Mouse (Mus musculus): ENCODE measurements around the gene Slc10a7. TPM values are rescaled to one million over a fixed set of nuclear protein-coding genes. Genes with fewer than 3 reads are reported as not detected.

The Slc10a7 gene
- polyA plus RNA-seq, 1 experiment from 2014 or later, result 10.3 TPM

DNA sequence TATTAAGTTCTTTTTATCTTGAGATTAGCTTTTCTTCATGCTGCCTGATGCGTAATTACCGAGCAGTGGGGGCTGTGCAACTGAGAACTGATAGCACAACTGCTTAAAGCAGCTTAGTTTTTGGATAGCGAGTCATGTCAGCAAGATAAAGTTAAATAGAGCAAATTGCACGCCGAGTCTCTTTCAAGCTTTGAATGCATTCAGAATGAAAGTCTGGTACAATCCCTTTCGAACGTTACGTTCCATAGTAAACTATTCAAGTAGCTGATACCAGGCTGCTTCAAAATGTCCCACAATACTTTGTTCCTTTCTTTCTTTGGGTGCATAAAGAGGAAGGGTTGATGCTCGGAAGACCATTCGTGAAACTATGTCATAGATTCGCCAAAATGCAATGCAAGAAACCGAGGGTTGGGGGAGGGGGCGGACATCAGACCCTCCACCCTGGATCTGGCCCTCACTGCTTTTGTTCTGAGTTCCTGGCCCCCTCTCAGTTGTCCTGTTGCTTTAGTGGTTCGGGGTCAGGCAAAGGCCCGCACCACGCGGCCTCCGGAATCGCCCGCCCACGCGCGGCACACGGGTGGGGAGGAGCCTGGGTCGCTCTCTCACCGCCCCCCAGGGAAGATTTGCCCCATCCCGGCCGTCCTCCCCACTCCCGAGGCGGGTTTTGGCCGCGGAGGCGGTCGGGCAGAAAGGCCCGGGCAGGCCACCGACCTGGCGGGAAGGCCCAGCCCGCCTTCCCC, 997 bp upstream of the Slc10a7 start:
- H3K9ac ChIP-seq (ENCODE audit: low read length), result peak overlapping the region; percentile 100
- H3K27ac ChIP-seq (replicated peaks; ENCODE audit: low read depth, low read length), result peak overlapping the region; percentile 91
- H3K27me3 ChIP-seq (ENCODE audit: control insufficient read depth, insufficient read depth, low read length), result no peaks in the 10 kb centered on the region
- H3K36me3 ChIP-seq (ENCODE audit: control insufficient read depth, insufficient read depth, low read length), result peaks cover 11% of the 10 kb centered on the region; the same call in 1 of the 2 replicates
- no peaks in the 10 kb centered on the region for H3K4me1 ChIP-seq (ENCODE audit: control insufficient read depth, insufficient read depth, low read length)
- H3K4me2 ChIP-seq (ENCODE audit: low read depth, severe bottlenecking), result peak overlapping the region; percentile 90
- WGBS, result 1% methylated on average over 37 of the region's 38 CpGs
- DNase-seq (ENCODE audit: low spot score) (peak; percentile 75), ATAC-seq (ENCODE audit: insufficient number of reproducible peaks, low FRiP score, low TSS enrichment, low read depth) (0 out of 2 replicates have a peak, but pooled peaks have one; percentile 10)
- no peaks in the 10 kb centered on the region for H3K9me3 ChIP-seq (ENCODE audit: control insufficient read depth, low read length)
- peak overlapping the region; percentile 93 for H3K4me3 ChIP-seq (ENCODE audit: low read depth, low read length)

DNA sequence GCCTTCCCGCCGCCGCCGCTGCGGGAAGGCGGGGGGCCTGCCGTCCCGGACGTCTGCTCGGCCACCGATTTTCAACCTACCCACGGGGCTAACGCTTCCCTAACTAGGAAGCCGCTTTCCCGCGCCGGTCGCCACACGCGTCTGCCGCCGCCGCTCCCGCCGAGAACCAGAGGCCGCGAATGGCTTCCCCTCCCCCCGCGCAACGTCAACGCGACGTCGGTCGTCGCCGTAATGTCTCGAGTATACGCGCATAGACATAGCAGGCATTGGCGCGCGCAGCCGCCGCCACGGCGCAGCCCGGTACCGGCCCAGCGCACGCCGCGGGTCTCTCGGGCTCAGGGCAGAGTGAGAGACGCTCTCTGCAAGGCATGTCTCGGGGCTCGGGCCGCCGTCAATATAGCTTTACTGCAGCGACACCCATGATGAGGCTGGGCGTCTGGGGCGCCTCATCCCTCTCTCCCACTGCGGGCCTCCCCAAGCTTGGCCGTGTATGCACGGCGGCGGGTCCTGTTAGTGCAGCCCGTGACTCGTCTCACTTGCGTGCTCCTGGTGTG, 350 bp upstream of the Slc10a7 start, which contains the start of gene Rbmxl1:
TSS of gene Rbmxl1 (minus strand) at position 180 of the 554 bp plus-strand sequence.
- Histone ChIP-seq H3K27me3 (ENCODE audit: control insufficient read depth, insufficient read depth, low read length) (no peaks in the 10 kb centered on the region), H3K27ac (replicated peaks; ENCODE audit: low read depth, low read length) (peak within 1 kb of the TSS; percentile 91), H3K36me3 (ENCODE audit: control insufficient read depth, insufficient read depth, low read length) (peaks cover 11% of the 10 kb centered on the region; the same call in 1 of the 2 replicates), H3K4me3 (ENCODE audit: low read depth, low read length) (peak within 1 kb of the TSS; percentile 93), H3K9me3 (ENCODE audit: control insufficient read depth, low read length) (no peaks in the 10 kb centered on the region), H3K4me2 (ENCODE audit: low read depth, severe bottlenecking) (peak within 1 kb of the TSS; percentile 90), H3K4me1 (ENCODE audit: control insufficient read depth, insufficient read depth, low read length) (no peaks in the 10 kb centered on the region), H3K9ac (ENCODE audit: low read length) (peak within 1 kb of the TSS; percentile 100)
- DNase-seq (ENCODE audit: low spot score) (peak; percentile 96), ATAC-seq (ENCODE audit: insufficient number of reproducible peaks, low FRiP score, low TSS enrichment, low read depth) (peak; percentile 90)
- under 1% methylated on average over 64 of the region's 70 CpGs for WGBS

DNA sequence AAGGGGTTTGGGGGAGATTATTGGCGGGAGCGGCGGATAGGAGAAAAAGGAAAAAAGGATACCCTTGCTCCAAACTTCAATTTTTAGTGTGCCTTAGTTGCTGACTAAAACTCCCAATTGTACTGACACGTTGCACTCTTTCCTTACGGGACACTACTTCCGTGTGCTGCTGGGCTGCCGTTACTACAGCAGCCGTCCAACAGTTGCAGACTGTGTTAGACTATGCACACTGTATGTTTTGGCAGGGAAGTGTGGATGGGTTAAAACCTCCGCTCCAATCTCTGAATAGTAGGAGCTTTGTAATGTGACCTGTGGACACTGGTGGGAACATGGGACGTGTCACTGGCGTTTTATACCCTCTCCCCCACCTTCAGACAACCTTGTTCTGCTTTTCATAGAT, 948 bp downstream of the Slc10a7 start:
- no peaks in the 10 kb centered on the region for H3K9me3 ChIP-seq (ENCODE audit: control insufficient read depth, low read length)
- H3K27ac ChIP-seq (replicated peaks; ENCODE audit: low read depth, low read length), result no peak overlapping the region; the same call in 1 of the 2 replicates
- no peaks in the 10 kb centered on the region for H3K4me1 ChIP-seq (ENCODE audit: control insufficient read depth, insufficient read depth, low read length)
- ATAC-seq (ENCODE audit: insufficient number of reproducible peaks, low FRiP score, low TSS enrichment, low read depth) (no peak), DNase-seq (ENCODE audit: low spot score) (peak; percentile 38)
- peak overlapping the region; percentile 93 for H3K4me3 ChIP-seq (ENCODE audit: low read depth, low read length)
- H3K27me3 ChIP-seq (ENCODE audit: control insufficient read depth, insufficient read depth, low read length), result no peaks in the 10 kb centered on the region
- 0 out of 2 replicates have a peak, but pooled peaks cover 4% of the 10 kb centered on the region for H3K36me3 ChIP-seq (ENCODE audit: control insufficient read depth, insufficient read depth, low read length)
- under 1% methylated on average over 11 of the region's 11 CpGs for WGBS
- peak overlapping the region; percentile 100 for H3K9ac ChIP-seq (ENCODE audit: low read length)
- peak overlapping the region; percentile 90 for H3K4me2 ChIP-seq (ENCODE audit: low read depth, severe bottlenecking)

DNA sequence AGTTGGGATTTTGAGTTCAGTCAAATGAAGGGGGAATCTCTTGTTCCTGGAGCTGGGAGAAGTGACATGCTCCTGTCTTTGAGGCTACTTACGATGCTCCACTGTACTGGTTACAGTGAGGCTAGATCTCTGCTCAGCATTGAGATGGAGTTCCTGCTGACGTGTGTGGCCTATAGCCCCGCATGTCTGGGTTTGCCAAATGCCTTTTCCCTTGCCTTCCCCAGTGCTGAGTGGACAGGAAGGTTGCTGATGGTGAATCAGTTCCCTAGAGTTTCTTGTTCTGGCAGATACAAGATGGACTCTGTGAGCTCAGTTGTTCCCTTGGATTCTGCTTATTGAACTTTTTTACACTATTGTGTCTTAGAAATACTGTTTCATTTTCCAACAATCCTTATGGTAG, 1.8 kb downstream of the Slc10a7 start:
- no peak overlapping the region for H3K4me3 ChIP-seq (ENCODE audit: low read depth, low read length)
- H3K9me3 ChIP-seq (ENCODE audit: control insufficient read depth, low read length), result no peaks in the 10 kb centered on the region
- ATAC-seq (ENCODE audit: insufficient number of reproducible peaks, low FRiP score, low TSS enrichment, low read depth), result no peak

DNA sequence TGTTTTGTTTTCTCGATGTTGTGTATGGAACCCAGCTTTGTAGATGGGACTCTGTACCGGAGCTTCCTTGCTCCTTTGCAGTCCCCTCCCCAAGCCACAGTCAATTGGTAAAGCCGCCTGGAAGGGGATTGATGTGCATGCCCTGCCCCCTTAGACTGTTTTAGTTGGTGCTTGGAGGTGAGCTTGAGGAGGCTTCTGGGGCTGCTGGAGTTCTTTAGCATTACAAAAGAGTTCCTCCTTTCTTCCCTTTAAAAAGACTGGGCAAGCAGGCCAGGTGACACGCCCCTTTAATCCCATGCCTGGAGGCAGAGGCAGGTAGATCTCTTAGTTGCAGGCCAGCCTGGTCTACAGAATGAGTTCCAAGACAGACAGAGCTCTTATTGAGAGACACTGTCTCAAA, 4.0 kb downstream of the Slc10a7 start:
- Histone ChIP-seq H3K9ac (ENCODE audit: low read length) (no peak overlapping the region), H3K4me2 (ENCODE audit: low read depth, severe bottlenecking) (no peak overlapping the region), H3K27me3 (ENCODE audit: control insufficient read depth, insufficient read depth, low read length) (no peaks in the 10 kb centered on the region), H3K4me3 (ENCODE audit: low read depth, low read length) (no peak overlapping the region), H3K9me3 (ENCODE audit: control insufficient read depth, low read length) (no peaks in the 10 kb centered on the region), H3K27ac (replicated peaks; ENCODE audit: low read depth, low read length) (no peak overlapping the region), H3K36me3 (ENCODE audit: control insufficient read depth, insufficient read depth, low read length) (no peaks in the 10 kb centered on the region; the same call in 1 of the 2 replicates), H3K4me1 (ENCODE audit: control insufficient read depth, insufficient read depth, low read length) (no peaks in the 10 kb centered on the region)
- ATAC-seq (ENCODE audit: insufficient number of reproducible peaks, low FRiP score, low TSS enrichment, low read depth) (no peak), DNase-seq (ENCODE audit: low spot score) (no peak)
- 86% methylated on average over 4 of the region's 4 CpGs for WGBS

More for the DNA sequence above, 1.8 kb downstream of the Slc10a7 start:
- no peaks in the 10 kb centered on the region for H3K27me3 ChIP-seq (ENCODE audit: control insufficient read depth, insufficient read depth, low read length)
- H3K27ac ChIP-seq (replicated peaks; ENCODE audit: low read depth, low read length), result no peak overlapping the region
- 72% methylated on average over 3 of the region's 3 CpGs for WGBS
- no peak overlapping the region for H3K9ac ChIP-seq (ENCODE audit: low read length)
- DNase-seq (ENCODE audit: low spot score), result no peak
- no peak overlapping the region for H3K4me2 ChIP-seq (ENCODE audit: low read depth, severe bottlenecking)
- H3K36me3 ChIP-seq (ENCODE audit: control insufficient read depth, insufficient read depth, low read length), result peaks cover 4% of the 10 kb centered on the region; the same call in 1 of the 2 replicates
- no peaks in the 10 kb centered on the region for H3K4me1 ChIP-seq (ENCODE audit: control insufficient read depth, insufficient read depth, low read length)

DNA sequence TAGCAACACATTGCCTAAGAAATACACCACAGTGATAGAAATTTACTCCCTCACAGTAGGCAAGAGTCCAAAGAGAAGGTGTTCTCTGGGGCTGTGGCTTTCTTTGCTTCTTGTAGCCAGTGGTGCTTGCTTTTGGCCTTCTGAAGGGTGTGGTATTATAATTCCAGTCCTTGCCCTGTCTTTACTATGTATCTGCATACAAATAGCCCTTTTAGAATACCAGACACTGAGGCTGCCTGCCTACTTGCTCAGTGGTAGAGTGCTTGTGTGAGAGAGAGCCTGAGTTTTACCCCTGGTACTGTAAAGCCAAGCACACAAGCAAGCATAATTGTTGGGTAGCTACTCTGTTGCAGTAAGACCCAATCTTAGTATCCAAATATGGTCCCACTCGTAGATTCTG, 5.6 kb downstream of the Slc10a7 start:
- no peak for ATAC-seq (ENCODE audit: insufficient number of reproducible peaks, low FRiP score, low TSS enrichment, low read depth)
- WGBS, result 95% methylated on average over 1 of the region's 1 CpGs
- no peak for DNase-seq (ENCODE audit: low spot score)
- Histone ChIP-seq H3K4me3 (ENCODE audit: low read depth, low read length) (no peak overlapping the region), H3K9me3 (ENCODE audit: control insufficient read depth, low read length) (no peaks in the 10 kb centered on the region), H3K9ac (ENCODE audit: low read length) (no peak overlapping the region), H3K27me3 (ENCODE audit: control insufficient read depth, insufficient read depth, low read length) (no peaks in the 10 kb centered on the region), H3K4me1 (ENCODE audit: control insufficient read depth, insufficient read depth, low read length) (no peaks in the 10 kb centered on the region), H3K4me2 (ENCODE audit: low read depth, severe bottlenecking) (no peak overlapping the region), H3K36me3 (ENCODE audit: control insufficient read depth, insufficient read depth, low read length) (no peaks in the 10 kb centered on the region; the same call in 1 of the 2 replicates), H3K27ac (replicated peaks; ENCODE audit: low read depth, low read length) (no peak overlapping the region)

DNA sequence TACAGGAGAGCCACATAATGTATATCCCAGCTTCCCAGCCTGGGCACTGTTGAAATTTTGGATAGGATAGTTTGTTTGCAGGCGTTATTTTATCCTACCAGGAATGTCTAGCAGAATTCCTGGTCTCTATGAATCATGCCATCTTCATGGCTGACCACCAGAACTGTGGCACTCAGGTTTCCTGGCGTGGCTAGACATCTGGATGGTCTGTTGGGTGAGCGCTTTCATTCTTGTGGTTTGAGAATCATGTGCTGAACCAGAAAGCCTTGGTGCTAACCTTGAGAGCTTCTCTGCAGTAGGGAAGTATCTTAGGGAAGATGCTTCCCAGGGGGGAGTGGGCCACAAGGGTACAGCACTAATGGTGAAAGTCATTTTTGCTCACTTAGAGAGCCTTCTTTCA, 6.0 kb downstream of the Slc10a7 start:
- Histone ChIP-seq H3K36me3 (ENCODE audit: control insufficient read depth, insufficient read depth, low read length) (no peaks in the 10 kb centered on the region; the same call in 1 of the 2 replicates), H3K9me3 (ENCODE audit: control insufficient read depth, low read length) (no peaks in the 10 kb centered on the region), H3K4me3 (ENCODE audit: low read depth, low read length) (no peak overlapping the region), H3K27ac (replicated peaks; ENCODE audit: low read depth, low read length) (no peak overlapping the region), H3K4me1 (ENCODE audit: control insufficient read depth, insufficient read depth, low read length) (no peaks in the 10 kb centered on the region), H3K27me3 (ENCODE audit: control insufficient read depth, insufficient read depth, low read length) (no peaks in the 10 kb centered on the region), H3K4me2 (ENCODE audit: low read depth, severe bottlenecking) (no peak overlapping the region), H3K9ac (ENCODE audit: low read length) (no peak overlapping the region)
- no peak for DNase-seq (ENCODE audit: low spot score)
- WGBS, result 94% methylated on average over 3 of the region's 3 CpGs
- ATAC-seq (ENCODE audit: insufficient number of reproducible peaks, low FRiP score, low TSS enrichment, low read depth), result no peak

DNA sequence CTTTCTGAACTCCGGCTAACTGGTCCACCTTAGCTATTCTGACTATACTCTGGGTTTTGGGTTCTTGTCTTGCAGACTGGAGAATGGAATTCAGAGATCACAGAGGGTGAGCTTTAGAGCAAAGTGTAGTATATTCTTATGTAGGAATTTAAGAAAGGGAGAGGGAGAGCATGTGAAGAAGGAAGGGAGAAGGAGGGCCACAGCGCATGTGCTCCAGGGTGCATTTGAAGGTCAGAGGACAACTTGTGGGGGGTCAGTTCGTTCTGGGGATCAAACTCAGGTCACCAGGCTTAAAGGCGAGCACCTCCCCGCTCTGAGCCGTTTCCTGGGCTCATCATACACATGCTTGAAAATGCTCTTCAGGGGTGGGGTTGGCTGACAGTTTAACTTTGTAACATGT, 24.8 kb downstream of the Slc10a7 start:
- Histone ChIP-seq H3K4me2 (ENCODE audit: low read depth, severe bottlenecking) (no peak overlapping the region), H3K9ac (ENCODE audit: low read length) (no peak overlapping the region), H3K27me3 (ENCODE audit: control insufficient read depth, insufficient read depth, low read length) (no peaks in the 10 kb centered on the region), H3K4me3 (ENCODE audit: low read depth, low read length) (no peak overlapping the region), H3K27ac (replicated peaks; ENCODE audit: low read depth, low read length) (no peak overlapping the region), H3K9me3 (ENCODE audit: control insufficient read depth, low read length) (no peaks in the 10 kb centered on the region), H3K4me1 (ENCODE audit: control insufficient read depth, insufficient read depth, low read length) (no peaks in the 10 kb centered on the region), H3K36me3 (ENCODE audit: control insufficient read depth, insufficient read depth, low read length) (peaks cover 3% of the 10 kb centered on the region; the same call in 1 of the 2 replicates)
- DNase-seq (ENCODE audit: low spot score) (no peak), ATAC-seq (ENCODE audit: insufficient number of reproducible peaks, low FRiP score, low TSS enrichment, low read depth) (no peak)
- 90% methylated on average over 6 of the region's 6 CpGs for WGBS
